Mouse (Mus musculus): ENCODE measurements around the gene Olfr288. TPM values are rescaled to one million over a fixed set of nuclear protein-coding genes. Genes with fewer than 3 reads are reported as not detected.

The Olfr288 gene
- polyA plus RNA-seq, 1 experiment from 2014 or later = not detected

DNA sequence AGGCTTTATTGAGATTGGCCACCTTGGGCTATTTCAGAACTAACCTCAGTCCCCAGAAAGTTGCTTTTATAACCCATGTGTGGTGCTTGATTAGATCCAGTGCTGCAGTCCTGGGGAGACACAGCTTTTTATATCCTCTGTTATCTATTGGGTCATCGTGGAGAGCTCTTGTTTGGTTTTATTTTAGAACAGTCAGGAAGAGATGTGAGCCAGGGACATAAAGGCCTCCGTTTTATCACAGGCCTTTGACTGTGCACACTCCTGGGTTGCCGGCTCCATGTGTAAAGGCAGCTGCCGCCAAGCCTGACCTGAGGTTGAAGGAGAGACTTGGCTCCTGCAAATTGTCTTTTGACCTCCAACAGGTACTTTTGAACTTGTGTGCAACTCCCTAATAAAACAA, 32.8 kb downstream of the Olfr288 start:
- Histone ChIP-seq H3K9ac (no peak overlapping the region), H3K9me3 (no peaks in the 10 kb centered on the region), H3K4me3 (no peak overlapping the region), H3K27ac (replicated peaks) (no peak overlapping the region), H3K4me1 (replicated peaks) (peaks cover 6% of the 10 kb centered on the region), H3K36me3 (no peaks in the 10 kb centered on the region), H3K4me2 (no peak overlapping the region), H3K27me3 (no peaks in the 10 kb centered on the region; the same call in 1 of the 2 replicates)
- no peak for ATAC-seq (ENCODE audit: low FRiP score, low read depth)
- WGBS = 77% methylated on average over 4 of the region's 4 CpGs

DNA sequence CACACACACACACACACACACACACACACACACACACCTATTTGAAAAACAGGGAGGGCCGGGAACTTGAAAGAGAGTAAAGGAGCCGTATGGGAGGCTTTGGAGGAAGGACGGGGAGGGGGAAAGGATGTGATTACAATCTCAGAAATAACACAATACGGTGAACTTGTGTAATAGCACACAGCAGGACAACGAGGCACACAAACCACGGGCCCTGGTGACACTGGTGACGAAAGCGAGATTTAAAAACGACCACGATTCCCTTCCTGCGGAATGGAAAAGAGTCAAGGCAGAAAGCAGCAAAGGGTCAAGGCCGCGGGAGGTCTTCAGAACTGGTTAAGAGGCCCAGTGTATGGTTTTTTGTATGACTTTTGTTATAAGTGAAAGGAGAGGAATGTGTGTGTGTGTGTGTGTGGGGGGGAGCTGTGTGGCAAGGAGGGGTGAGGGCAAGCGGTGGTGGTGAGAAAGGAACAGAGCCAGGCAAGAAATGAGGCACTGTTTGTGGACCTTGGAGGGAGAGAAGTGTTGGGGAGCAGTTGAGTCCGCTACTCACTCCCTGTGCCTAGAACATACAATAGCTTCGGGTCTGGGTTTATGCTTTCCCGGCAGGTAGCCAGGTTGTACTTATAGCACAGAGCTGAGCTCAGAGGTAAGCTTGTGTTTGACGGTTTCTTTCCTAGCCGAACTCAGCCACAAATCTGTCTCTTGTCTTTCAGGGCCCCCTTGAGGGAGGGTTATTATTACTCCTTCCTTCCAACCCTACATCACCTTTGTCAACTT, 34.1 kb downstream of the Olfr288 start:
- H3K4me1 ChIP-seq (replicated peaks) = no peaks in the 10 kb centered on the region
- H3K27me3 ChIP-seq = no peaks in the 10 kb centered on the region; the same call in 1 of the 2 replicates
- no peak overlapping the region for H3K4me2 ChIP-seq
- no peak overlapping the region for H3K4me3 ChIP-seq
- 53% methylated on average over 19 of the region's 19 CpGs for WGBS
- ATAC-seq (ENCODE audit: low FRiP score, low read depth) = no peak
- no peak overlapping the region for H3K27ac ChIP-seq (replicated peaks)
- H3K36me3 ChIP-seq = no peaks in the 10 kb centered on the region
- H3K9ac ChIP-seq = no peak overlapping the region
- no peaks in the 10 kb centered on the region for H3K9me3 ChIP-seq

DNA sequence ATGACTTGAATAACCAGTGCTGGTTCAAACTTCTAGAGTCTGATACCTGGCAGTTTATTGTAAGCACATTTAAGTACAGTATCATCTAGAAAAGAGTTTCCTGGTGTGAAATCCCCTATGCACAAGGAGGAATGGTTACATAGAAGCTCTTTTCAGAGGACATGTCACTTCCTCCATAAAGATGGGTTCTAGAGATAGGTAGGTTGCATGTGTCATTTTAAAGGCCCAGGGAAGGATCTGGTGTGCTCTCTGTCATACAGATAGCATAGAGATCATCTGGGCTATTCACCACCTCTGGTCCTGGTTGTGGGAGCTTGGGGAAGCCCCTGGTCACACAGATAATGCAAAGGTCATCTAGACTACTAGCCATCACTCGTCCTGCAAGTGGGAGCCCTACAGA, 38.1 kb downstream of the Olfr288 start:
- no peaks in the 10 kb centered on the region for H3K36me3 ChIP-seq
- no peaks in the 10 kb centered on the region for H3K4me1 ChIP-seq (replicated peaks)
- ATAC-seq (ENCODE audit: low FRiP score, low read depth) = no peak
- WGBS = 74% methylated on average over 1 of the region's 1 CpGs
- H3K9me3 ChIP-seq = no peaks in the 10 kb centered on the region
- H3K4me2 ChIP-seq = no peak overlapping the region
- H3K27me3 ChIP-seq = no peaks in the 10 kb centered on the region
- no peak overlapping the region for H3K27ac ChIP-seq (replicated peaks)
- H3K9ac ChIP-seq = no peak overlapping the region
- no peak overlapping the region for H3K4me3 ChIP-seq

DNA sequence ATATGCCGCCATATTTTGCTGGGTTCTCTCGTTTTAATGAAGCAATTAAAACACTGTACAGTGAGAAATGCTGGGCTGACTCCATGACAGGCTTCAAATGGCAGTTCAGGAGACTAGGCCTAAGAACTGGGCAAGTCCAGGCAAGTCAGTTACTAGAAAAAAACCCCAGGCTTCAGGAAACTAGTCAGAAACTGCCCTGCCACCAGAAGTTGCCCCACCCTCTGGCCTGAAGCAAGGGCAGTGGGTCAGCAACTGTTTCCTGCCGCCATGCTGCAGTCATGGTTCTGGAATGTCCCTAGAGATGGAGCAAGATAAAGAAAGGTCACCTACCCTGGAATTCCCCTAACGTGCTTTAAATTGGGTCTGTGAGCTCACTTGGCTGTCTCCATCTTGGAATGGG, 39.4 kb downstream of the Olfr288 start:
- 75% methylated on average over 4 of the region's 4 CpGs for WGBS
- no peak overlapping the region for H3K9ac ChIP-seq
- no peak overlapping the region for H3K4me2 ChIP-seq
- no peaks in the 10 kb centered on the region for H3K4me1 ChIP-seq (replicated peaks)
- ATAC-seq (ENCODE audit: low FRiP score, low read depth) = no peak
- H3K4me3 ChIP-seq = no peak overlapping the region
- H3K27ac ChIP-seq (replicated peaks) = no peak overlapping the region
- no peaks in the 10 kb centered on the region for H3K36me3 ChIP-seq
- H3K9me3 ChIP-seq = no peaks in the 10 kb centered on the region
- no peaks in the 10 kb centered on the region for H3K27me3 ChIP-seq

DNA sequence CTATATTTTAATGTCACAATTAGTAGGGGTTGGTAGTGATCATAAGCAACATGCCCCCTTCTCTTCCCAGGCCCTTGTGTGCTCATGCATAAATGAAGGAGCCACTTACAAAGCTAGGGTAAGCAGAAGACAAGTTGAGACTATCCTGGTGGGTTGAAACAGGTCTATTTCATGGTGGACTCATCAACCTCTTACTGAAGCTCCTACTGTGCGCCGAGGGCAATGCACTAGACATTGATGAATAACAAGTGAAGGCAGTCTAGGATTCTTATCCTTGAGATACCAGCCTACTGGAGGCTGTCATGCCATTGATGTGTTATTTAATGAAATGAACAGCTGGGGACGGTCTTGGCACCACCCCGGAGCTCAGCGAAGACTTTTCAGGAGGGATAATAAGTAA, 40.1 kb downstream of the Olfr288 start:
- no peaks in the 10 kb centered on the region for H3K36me3 ChIP-seq
- H3K9me3 ChIP-seq = no peaks in the 10 kb centered on the region
- H3K9ac ChIP-seq = no peak overlapping the region
- no peak overlapping the region for H3K4me2 ChIP-seq
- no peaks in the 10 kb centered on the region for H3K27me3 ChIP-seq
- no peak overlapping the region for H3K4me3 ChIP-seq
- H3K4me1 ChIP-seq (replicated peaks) = no peaks in the 10 kb centered on the region
- ATAC-seq (ENCODE audit: low FRiP score, low read depth) = no peak
- 91% methylated on average over 5 of the region's 5 CpGs for WGBS
- no peak overlapping the region for H3K27ac ChIP-seq (replicated peaks)

DNA sequence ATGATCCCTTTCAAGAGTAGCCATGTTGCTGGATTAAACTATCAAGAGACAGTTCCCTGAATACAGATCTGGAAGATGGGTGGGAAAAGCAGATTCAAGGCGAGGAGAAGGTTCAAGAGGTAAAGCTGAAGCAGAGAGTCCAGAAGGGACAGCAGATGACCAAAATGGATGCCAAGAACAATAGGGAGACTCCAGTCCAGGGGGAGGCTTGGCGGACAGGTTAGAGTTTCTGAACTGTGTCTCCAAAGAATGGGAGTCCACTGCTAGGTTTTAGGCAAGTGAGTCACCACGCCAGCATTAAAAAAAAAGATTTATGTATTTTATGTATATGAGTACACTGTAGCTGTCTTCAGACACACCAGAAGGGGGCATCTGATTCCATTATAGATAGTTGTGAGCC, 40.7 kb downstream of the Olfr288 start:
- H3K27me3 ChIP-seq = no peaks in the 10 kb centered on the region
- WGBS = 75% methylated on average over 3 of the region's 3 CpGs

DNA sequence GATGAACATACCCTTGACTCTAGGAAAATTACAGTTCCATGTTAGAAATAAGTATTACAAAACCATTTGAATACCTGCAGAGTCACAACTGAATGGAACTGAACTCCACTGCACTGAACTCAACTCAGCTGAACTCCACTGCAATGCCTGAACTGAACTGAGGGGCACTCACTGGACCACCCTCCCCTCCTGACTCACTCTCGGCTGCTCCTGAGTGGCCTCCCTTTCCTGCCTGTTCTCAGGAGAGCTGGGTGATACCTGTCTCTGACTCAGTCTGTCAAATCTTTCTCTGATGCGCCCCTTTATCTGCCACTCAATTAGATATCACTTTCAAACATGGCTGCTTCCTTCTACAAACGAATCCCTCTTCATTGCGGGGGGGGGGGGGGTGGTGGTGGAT, 41.2 kb downstream of the Olfr288 start:
- H3K4me2 ChIP-seq = no peak overlapping the region
- no peak overlapping the region for H3K9ac ChIP-seq
- H3K9me3 ChIP-seq = no peaks in the 10 kb centered on the region
- H3K27ac ChIP-seq (replicated peaks) = no peak overlapping the region
- no peaks in the 10 kb centered on the region for H3K27me3 ChIP-seq
- H3K36me3 ChIP-seq = no peaks in the 10 kb centered on the region
- H3K4me3 ChIP-seq = no peak overlapping the region
- WGBS = 66% methylated on average over 4 of the region's 4 CpGs
- no peak for ATAC-seq (ENCODE audit: low FRiP score, low read depth)
- H3K4me1 ChIP-seq (replicated peaks) = no peaks in the 10 kb centered on the region

More for the DNA sequence above, 40.7 kb downstream of the Olfr288 start:
- H3K9me3 ChIP-seq = no peaks in the 10 kb centered on the region
- H3K4me3 ChIP-seq = no peak overlapping the region
- no peaks in the 10 kb centered on the region for H3K36me3 ChIP-seq
- no peak overlapping the region for H3K27ac ChIP-seq (replicated peaks)
- no peak overlapping the region for H3K9ac ChIP-seq
- H3K4me1 ChIP-seq (replicated peaks) = no peaks in the 10 kb centered on the region
- H3K4me2 ChIP-seq = no peak overlapping the region
- ATAC-seq (ENCODE audit: low FRiP score, low read depth) = no peak

DNA sequence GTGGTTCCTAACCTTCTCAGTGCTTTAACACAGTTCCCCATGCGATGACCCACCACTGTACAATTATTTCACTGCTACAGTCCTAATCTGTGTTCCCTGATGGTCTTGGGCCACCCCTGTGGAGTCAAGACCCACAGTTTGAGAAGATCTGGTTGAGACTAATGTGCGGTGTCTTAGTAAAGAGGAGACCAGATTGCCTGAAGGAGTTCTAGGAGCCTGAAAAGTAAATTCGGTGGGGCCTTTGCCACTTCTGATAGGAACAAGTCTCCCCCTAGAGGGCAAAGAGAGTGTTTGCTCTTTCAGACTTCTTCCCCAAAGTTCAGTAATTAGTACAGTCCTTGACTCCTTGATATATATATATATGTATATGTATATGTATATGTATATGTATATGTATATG, 41.7 kb downstream of the Olfr288 start:
- Histone ChIP-seq H3K4me2 (no peak overlapping the region), H3K36me3 (no peaks in the 10 kb centered on the region), H3K4me1 (replicated peaks) (no peaks in the 10 kb centered on the region), H3K9ac (no peak overlapping the region), H3K27ac (replicated peaks) (no peak overlapping the region), H3K27me3 (no peaks in the 10 kb centered on the region), H3K4me3 (no peak overlapping the region), H3K9me3 (no peaks in the 10 kb centered on the region)
- WGBS = 36% methylated on average over 3 of the region's 3 CpGs
- ATAC-seq (ENCODE audit: low FRiP score, low read depth) = no peak

DNA sequence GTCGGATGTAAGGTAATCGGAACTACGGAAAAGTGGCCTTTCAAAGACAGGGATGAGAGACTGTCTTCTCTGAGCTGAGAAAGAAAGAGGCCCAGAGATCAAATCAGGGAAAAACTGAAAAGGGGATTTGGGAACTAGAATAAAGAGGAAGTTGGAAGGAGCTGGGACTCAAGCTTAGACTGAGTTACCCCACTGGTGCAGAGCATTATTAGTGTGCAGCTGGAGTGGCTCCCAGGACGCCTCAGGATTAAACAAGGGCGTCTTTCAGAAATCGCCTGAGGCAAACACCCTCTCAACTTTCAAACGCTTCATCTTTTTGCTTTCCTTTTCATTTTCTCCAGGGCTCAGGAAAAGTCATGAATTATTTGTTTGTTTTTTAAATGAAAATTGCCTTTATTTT, 42.4 kb downstream of the Olfr288 start:
- Histone ChIP-seq H3K4me3 (no peak overlapping the region), H3K36me3 (no peaks in the 10 kb centered on the region), H3K27me3 (no peaks in the 10 kb centered on the region), H3K9ac (no peak overlapping the region), H3K4me2 (no peak overlapping the region), H3K9me3 (no peaks in the 10 kb centered on the region), H3K27ac (replicated peaks) (no peak overlapping the region), H3K4me1 (replicated peaks) (no peaks in the 10 kb centered on the region)
- ATAC-seq (ENCODE audit: low FRiP score, low read depth) = no peak
- WGBS = 71% methylated on average over 7 of the region's 7 CpGs

DNA sequence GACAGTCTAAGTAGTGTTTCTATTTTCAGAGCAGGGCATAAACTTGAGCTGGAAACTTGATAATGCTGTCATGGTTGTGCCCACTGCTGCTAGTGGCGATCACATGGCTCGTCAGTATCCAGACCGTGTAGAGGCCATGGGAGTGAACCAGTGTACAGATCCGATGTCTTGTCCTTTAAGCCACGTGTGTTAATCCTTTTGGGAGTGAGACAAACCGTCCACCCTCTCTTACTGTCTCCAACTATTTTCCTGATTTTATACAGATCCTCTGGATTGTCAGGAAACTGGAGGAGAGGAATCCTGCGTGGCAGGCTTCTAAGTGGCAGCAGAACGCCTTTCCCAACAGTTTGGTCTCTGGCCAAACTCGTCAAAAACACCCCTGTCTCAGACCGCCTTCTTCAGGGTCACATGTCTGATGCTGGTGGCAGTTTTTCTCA, 46.2 kb downstream of the Olfr288 start:
- Histone ChIP-seq H3K4me2 (no peak overlapping the region), H3K9ac (no peak overlapping the region), H3K27me3 (no peaks in the 10 kb centered on the region), H3K4me1 (replicated peaks) (peaks cover 12% of the 10 kb centered on the region), H3K4me3 (no peak overlapping the region), H3K36me3 (no peaks in the 10 kb centered on the region), H3K27ac (replicated peaks) (no peak overlapping the region), H3K9me3 (no peaks in the 10 kb centered on the region)
- no peak for ATAC-seq (ENCODE audit: low FRiP score, low read depth)
- WGBS = 80% methylated on average over 10 of the region's 10 CpGs

DNA sequence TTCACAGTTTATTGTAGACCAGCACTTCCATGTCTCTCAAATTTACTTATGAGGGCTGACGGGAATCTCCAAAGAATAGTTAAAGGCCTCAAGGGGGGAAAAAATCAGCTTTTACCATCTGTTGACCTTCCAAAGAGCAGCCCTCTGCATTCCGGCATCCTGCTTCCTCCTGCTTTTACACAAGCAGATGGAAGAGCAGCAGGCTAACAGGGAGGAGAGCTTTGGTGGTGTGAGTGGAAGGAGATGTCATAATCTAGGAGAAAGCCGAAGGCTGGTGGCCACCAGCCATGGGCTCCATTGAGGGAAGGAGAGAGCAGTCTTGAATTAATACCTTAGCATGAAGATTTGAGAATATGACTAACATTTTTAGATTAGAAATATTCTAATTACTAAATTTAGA, 47.0 kb downstream of the Olfr288 start:
- no peak for ATAC-seq (ENCODE audit: low FRiP score, low read depth)
- Histone ChIP-seq H3K27ac (replicated peaks) (no peak overlapping the region), H3K9me3 (no peaks in the 10 kb centered on the region), H3K27me3 (no peaks in the 10 kb centered on the region), H3K4me3 (no peak overlapping the region), H3K4me2 (no peak overlapping the region), H3K4me1 (replicated peaks) (peaks cover 15% of the 10 kb centered on the region), H3K36me3 (no peaks in the 10 kb centered on the region), H3K9ac (no peak overlapping the region)
- 89% methylated on average over 3 of the region's 3 CpGs for WGBS

DNA sequence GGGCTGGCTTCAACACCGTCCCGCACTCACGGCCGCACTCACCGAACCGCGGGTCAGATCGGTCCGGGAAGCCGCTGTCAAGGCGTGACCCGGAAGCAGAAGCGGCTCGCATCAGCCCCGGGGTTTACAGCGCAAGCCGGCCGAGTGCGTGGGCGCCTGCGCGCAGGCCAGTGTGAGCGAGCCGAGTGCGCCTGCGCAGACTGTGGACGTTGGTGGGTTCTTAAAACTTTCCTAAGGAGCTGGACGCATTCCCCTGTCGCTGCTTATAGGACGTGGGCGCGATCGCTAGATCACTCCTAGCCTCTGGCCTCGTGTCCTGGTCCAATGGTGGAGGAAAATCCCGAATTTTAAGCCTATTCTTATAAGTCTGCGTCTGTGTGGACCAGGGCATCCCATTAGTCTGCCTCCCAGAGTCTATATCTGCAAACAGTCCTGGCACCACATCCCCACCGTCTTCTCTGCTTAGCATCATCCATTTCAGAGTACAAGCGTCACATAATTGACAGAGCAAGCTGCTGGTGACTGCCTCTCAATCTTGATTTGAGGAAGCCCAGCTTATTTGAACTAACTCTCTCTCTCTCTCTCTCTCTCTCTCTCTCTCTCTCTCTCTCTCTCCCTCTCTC, 49.7 kb downstream of the Olfr288 start:
- WGBS = under 1% methylated on average over 38 of the region's 38 CpGs
- H3K4me2 ChIP-seq = peak overlapping the region; percentile 81
- peak; percentile 98 for ATAC-seq (ENCODE audit: low FRiP score, low read depth)
- H3K4me3 ChIP-seq = peak overlapping the region; percentile 95
- H3K4me1 ChIP-seq (replicated peaks) = peaks cover 15% of the 10 kb centered on the region
- peak overlapping the region; percentile 97 for H3K9ac ChIP-seq
- H3K27me3 ChIP-seq = no peaks in the 10 kb centered on the region
- peak overlapping the region; percentile 82 for H3K27ac ChIP-seq (replicated peaks)
- peaks cover 13% of the 10 kb centered on the region for H3K36me3 ChIP-seq
- no peaks in the 10 kb centered on the region for H3K9me3 ChIP-seq

Measured in hindbrain, embryonic 15.5 days (tissue).